Mouse (Mus musculus) liver, postnatal 0 days (tissue): ENCODE data around the gene Nfix.

ENCODE experiments used
- CTCF ChIP-seq: sonication (generic); IDR thresholded peaks from 2 replicates; pipeline ENCODE4 v1.5.1; 2016; ENCODE audit warnings: antibody characterized with exemption, low read depth
- EP300 ChIP-seq: IDR thresholded peaks from 2 replicates; pipeline ENCODE4 v1.6.1; 2016; ENCODE audit warnings: antibody characterized with exemption, low read depth, mild to moderate bottlenecking

DNA sequence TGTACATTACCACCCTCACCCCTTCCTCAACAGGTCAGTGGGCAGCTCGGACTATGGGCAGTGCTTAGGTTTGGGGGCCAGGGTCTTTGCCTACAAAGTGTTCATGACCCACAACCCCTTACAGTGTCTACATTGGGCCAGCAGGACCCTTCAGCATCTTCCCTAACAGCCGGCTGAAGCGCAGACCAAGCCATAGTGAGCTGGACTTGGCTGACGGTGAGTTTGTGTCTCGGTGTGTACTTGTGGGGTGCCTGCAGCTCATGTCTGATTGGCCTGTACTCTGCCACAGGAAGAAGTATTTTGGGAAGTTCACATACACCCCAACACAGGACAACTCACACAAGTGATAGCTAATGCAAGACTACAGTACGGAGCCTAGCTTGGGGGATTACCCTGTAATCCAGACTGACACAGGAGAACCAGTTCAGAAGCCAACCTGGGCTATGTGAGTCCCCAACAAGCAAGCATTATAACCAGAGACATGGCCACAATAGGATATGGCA is 97.1 kb downstream of the Nfix start:
- TF ChIP-seq CTCF, result no peak
- no peak for TF ChIP-seq EP300
